Mouse (Mus musculus) limb, embryonic 15.5 days (tissue): ENCODE measurements around the gene Ptrhd1. TPM values are rescaled to one million over a fixed set of nuclear protein-coding genes. Genes with fewer than 3 reads are reported as not detected.
A peak's percentile ranks its signal among the peaks of the same experiment; 100 is the strongest.

ENCODE experiments used
- ATAC-seq: fragments of 200-750 bp; cut with Nextera tagmentation; 2 replicates; pipeline ENCODE4 v1.8.0; 2017; ENCODE audit warnings: low read depth, moderate TSS enrichment; ENCODE audit not compliant: insufficient number of reproducible peaks, low FRiP score, low TSS enrichment
- H3K27ac ChIP-seq: fragments of 300-500 bp; sonication (generic); 2 replicates; pipeline ENCODE4 v1.5.1; 2015; ENCODE audit warnings: moderate library complexity, mild to moderate bottlenecking, inconsistent platforms
- H3K27me3 ChIP-seq: fragments of 300-500 bp; sonication (generic); 2 replicates; pipeline ENCODE4 v1.6.1; 2015; ENCODE audit warnings: inconsistent platforms
- H3K36me3 ChIP-seq: fragments of 300-500 bp; sonication (generic); 2 replicates; pipeline ENCODE4 v1.6.1; 2015; ENCODE audit warnings: inconsistent platforms
- H3K4me1 ChIP-seq: fragments of 300-500 bp; sonication (generic); 2 replicates; pipeline ENCODE4 v1.6.1; 2015; ENCODE audit warnings: inconsistent platforms
- H3K4me2 ChIP-seq: fragments of 300-500 bp; sonication (generic); 2 replicates; pipeline ENCODE4 v1.6.1; 2015; ENCODE audit warnings: mild to moderate bottlenecking, inconsistent platforms
- H3K4me3 ChIP-seq: fragments of 300-500 bp; sonication (generic); 2 replicates; pipeline ENCODE4 v1.5.1; 2015; ENCODE audit warnings: mild to moderate bottlenecking, inconsistent platforms
- H3K9ac ChIP-seq: fragments of 300-500 bp; sonication (generic); 2 replicates; pipeline ENCODE4 v1.6.1; 2015; ENCODE audit warnings: inconsistent platforms
- H3K9me3 ChIP-seq: fragments of 300-500 bp; sonication (generic); 2 replicates; pipeline ENCODE4 v1.6.1; 2016; ENCODE audit warnings: inconsistent platforms
- WGBS: fragments of 180-500 bp; shearing (Covaris S2); methylation state at CpG from one replicate; pipeline ENCODE4 v1.1.7; 2015; 5-methylcytosine and 5-hydroxymethylcytosine counted together
- polyA plus RNA-seq: library from polyadenylated mRNA; unstranded; fragments of >200 nt; fragmentation: Nextera tagmentation; extraction: Ambion mirVana; gene quantifications from 2 replicates; pipeline ENCODE4 v1.2.1, GENCODE M21; 2015

Ptrhd1 gene
- 4.5 TPM in 2 replicates for polyA plus RNA-seq

DNA sequence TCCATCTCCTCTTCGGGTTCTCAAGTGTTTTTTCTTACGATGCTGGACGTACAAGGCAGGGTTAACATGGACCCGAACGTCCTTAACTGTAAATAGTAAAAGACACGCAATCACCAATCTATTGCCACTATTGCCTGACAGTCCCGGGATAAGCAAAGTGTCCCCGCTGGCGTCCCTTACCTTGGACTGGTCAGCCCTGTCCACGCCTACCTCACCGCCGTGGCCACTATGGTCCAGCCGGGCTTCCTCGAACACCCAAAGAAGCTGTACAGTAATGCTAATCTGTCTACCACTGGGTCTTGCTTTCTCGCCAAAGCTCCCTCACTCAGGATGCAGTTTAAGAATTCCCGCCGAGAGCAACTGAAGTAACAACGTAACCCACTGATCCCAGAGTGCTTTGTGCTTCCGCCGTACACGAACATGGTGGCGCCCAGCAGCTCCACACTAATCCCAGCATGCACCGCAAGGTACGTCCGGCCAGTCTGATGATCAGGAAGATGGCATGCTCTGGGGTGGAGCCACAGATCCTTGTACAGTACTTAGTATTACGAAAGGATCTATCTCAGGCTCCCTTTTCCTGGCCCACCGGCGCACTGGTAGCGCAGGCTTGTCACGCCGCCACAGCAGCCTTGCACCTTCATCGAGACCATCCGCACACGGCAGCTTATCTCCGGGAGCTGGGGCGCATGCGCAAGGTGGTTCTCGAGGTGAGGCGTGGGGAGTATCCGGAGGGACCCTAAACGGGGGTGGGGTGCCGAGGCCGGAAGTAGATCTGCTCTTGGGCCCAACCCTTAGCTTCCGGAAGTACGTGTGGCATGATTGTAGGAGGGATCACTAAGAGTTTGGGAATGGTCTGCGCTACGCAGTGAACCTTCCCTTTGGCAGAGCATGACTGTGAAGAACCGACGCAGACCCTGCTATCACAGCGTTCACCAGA, at the start of gene Ptrhd1, which contains the start of gene Cenpo:
Gene Ptrhd1, plus strand, starts transcription at position 456 of the 937 bp plus-strand sequence.
Gene Cenpo, minus strand, starts transcription at position 723 of the 937 bp plus-strand sequence.
- Histone ChIP-seq H3K4me3 (peak within 1 kb of the TSS; percentile 76), H3K27ac (peak within 1 kb of the TSS; percentile 98), H3K4me2 (peak within 1 kb of the TSS; percentile 64), H3K9me3 (no peaks in the 10 kb centered on the region), H3K4me1 (peaks cover 12% of the 10 kb centered on the region), H3K9ac (peak within 1 kb of the TSS; percentile 66), H3K36me3 (peaks cover 38% of the 10 kb centered on the region), H3K27me3 (no peaks in the 10 kb centered on the region)
- 0% methylated on average over 50 of the region's 50 CpGs for WGBS
- ATAC-seq: peak; percentile 97

DNA sequence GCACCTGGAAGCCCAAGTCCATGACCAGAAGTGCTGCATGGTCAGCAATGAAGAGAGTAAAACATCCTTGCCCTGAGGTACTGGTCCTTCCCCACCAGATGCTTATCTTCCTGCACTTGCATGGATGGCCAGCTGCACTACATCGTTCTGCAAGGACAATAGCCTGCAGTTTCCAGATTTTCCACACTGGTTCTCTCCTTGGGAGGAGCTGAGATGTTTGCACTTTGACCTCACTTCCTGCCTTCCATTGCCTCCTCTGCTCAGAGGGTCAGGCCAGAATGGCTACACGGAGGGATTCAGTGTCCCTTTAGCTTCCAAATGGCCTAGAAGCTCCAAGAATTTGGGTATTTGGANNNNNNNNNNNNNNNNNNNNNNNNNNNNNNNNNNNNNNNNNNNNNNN, 49.2 kb upstream of the Ptrhd1 start:
- 65% methylated on average over 2 of the region's 2 CpGs for WGBS

DNA sequence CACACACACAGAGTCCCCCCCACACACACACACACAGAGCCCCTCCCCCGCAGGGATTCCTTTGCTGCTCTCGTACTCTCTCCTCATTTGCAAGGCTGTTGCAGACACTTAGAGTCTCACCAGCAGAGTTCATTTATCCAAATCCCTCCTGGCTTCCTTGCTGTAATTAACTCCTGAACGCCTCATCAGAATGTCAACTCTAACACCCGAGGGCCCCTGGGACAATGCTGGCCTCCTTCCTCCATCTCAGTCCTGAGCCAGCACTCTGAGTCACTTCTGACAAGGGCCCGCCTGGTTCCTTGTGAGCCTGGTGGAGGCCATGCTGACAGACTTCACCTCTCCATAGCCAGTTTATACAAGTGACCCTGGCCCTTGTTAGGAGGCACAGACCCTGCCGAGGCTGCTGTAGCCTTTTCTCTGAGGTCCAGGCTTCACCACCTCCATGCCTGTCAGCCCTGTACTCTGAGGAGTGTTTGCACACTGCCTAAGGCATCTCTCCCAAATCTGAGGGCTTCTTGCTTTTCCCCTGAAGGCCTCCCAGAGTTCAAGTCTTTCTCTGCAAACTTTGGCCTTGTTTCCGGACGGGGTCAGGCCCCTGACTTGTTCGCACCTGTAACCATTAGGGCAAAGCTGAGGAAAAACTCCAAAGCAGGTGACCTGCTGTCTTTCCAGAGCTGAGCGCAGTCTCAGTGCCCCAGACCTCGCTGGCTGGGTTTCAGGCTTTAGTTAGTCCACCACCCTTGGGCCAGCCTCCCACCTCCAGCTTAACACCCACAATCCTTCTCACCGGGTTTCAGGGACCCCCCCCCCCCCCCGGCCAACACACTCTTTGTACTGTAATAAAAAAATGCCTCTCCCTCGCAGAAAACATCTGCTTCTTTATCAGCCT, 45.4 kb upstream of the Ptrhd1 start:
- Histone ChIP-seq H3K9me3 (no peaks in the 10 kb centered on the region), H3K4me3 (no peak overlapping the region), H3K4me1 (peaks cover 24% of the 10 kb centered on the region), H3K27ac (peak overlapping the region; percentile 35; the same call in 1 of the 2 replicates), H3K4me2 (no peak overlapping the region), H3K9ac (no peak overlapping the region), H3K27me3 (no peaks in the 10 kb centered on the region), H3K36me3 (no peaks in the 10 kb centered on the region; the same call in 1 of the 2 replicates)
- 23% methylated on average over 14 of the region's 14 CpGs for WGBS
- 0 out of 2 replicates have a peak, but pooled peaks have one; percentile 35 for ATAC-seq

More for the DNA sequence above, 49.2 kb upstream of the Ptrhd1 start:
- no peaks in the 10 kb centered on the region for H3K9me3 ChIP-seq
- no peaks in the 10 kb centered on the region for H3K27me3 ChIP-seq
- no peak overlapping the region for H3K27ac ChIP-seq
- H3K36me3 ChIP-seq: peaks cover 4% of the 10 kb centered on the region; the same call in 1 of the 2 replicates
- H3K4me2 ChIP-seq: no peak overlapping the region
- H3K4me3 ChIP-seq: no peak overlapping the region
- no peak overlapping the region for H3K9ac ChIP-seq
- no peak for ATAC-seq
- peaks cover 6% of the 10 kb centered on the region for H3K4me1 ChIP-seq

DNA sequence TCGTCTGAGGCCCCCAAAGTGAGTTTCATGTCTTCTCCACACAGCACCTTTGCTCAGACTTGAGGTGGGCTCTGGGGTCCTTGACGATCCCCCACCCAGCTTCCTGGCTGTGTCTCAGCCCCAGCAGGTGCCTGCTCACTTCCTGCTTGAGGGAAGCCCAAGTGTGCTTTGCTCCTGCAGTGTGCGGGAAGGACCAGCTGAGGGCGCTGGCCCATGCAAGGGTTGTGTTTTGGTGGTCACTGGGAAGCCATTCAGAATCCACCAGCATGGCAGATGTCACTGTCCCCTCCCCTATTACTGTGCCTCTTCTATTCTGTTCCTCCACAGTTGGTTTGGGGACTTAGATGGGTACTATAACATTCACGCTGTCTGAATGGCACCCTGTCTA, 44.8 kb upstream of the Ptrhd1 start:
- no peaks in the 10 kb centered on the region for H3K27me3 ChIP-seq
- H3K4me2 ChIP-seq: no peak overlapping the region
- no peak overlapping the region for H3K27ac ChIP-seq
- no peak for ATAC-seq
- H3K36me3 ChIP-seq: no peaks in the 10 kb centered on the region; the same call in 1 of the 2 replicates
- H3K4me1 ChIP-seq: peaks cover 28% of the 10 kb centered on the region
- no peak overlapping the region for H3K9ac ChIP-seq
- WGBS: 45% methylated on average over 5 of the region's 5 CpGs
- no peaks in the 10 kb centered on the region for H3K9me3 ChIP-seq
- H3K4me3 ChIP-seq: no peak overlapping the region

DNA sequence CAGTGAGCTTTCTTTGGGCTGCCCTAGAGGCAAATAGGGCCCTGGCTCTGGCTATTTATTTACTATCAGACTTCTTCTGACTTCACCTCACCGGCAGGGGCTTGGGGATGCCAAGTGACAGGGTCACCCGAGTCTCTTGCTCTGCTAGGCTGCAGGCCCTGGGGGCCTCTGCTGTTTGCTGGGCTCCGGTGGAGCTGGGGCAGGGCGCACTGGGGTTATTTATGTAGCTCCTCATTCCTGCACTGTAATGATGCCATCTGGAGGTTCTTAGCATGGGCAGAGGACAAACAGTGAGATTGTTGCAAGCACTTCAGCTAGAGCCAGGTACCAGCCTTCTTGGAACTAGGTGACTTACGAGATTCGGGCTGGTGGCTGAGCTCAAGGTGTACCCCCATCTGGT, 41.3 kb upstream of the Ptrhd1 start:
- Histone ChIP-seq H3K27me3 (no peaks in the 10 kb centered on the region), H3K9ac (no peak overlapping the region), H3K4me1 (peaks cover 28% of the 10 kb centered on the region), H3K36me3 (peaks cover 11% of the 10 kb centered on the region), H3K4me2 (no peak overlapping the region), H3K9me3 (no peaks in the 10 kb centered on the region), H3K27ac (no peak overlapping the region), H3K4me3 (no peak overlapping the region)
- WGBS: 41% methylated on average over 6 of the region's 6 CpGs
- ATAC-seq: no peak

DNA sequence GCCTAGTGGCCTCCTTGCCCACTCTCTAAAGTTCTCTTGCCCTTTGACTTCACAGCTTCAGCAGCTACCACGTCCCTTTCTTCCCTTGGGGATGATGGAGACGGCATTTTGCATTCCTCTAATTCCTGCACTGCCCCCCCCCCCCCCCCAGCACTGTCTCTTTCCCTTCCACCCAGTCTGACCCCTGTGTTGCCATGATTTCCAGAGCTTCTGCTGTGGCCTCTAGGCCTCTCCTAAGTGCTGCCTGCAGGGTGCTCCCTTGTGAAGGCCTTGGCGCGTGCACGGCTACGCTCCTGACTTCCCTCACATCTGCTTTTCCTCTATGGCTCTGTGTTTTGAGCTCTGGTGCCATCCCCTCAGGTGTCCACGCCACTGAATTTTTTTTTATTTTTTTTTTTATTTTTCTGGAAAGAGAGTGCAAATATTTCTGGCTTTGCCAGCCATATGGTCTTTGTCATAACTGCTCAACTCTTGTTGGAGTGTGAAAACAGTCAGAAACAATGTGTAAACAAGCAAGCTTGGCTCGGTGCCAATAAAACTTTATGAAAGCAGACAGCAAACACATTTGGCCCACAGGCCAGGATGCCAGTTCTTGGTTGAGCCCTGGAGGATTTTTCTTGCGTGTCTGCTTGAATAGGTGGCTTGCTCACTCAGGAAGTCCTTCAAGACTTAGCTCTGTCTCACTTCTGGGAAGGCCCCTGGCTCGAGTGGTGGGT, 40.6 kb upstream of the Ptrhd1 start:
- no peak for ATAC-seq
- Histone ChIP-seq H3K27me3 (no peaks in the 10 kb centered on the region), H3K4me3 (no peak overlapping the region), H3K4me1 (peaks cover 26% of the 10 kb centered on the region), H3K27ac (no peak overlapping the region), H3K4me2 (no peak overlapping the region), H3K9me3 (no peaks in the 10 kb centered on the region), H3K36me3 (peaks cover 16% of the 10 kb centered on the region), H3K9ac (no peak overlapping the region)
- WGBS: 22% methylated on average over 10 of the region's 10 CpGs

DNA sequence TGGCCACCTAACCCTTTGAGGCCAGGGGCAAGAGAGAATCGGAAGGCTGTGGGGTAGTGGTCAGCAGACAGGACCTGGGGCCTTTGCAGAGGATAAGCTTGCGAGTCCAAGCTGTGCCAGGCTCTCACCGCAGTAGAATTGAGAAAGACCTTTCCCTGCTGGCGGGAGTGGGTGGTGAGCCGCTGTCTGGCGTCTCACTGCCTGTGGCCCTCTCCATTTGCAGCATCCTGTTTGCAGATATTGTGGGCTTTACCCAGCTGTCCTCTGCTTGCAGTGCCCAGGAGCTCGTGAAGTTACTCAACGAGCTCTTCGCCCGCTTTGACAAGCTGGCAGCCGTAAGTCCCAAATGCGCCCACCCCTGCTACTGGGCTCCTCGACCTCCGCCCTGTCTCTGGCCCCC, 39.2 kb upstream of the Ptrhd1 start:
- Histone ChIP-seq H3K27me3 (no peaks in the 10 kb centered on the region), H3K36me3 (peaks cover 27% of the 10 kb centered on the region), H3K27ac (no peak overlapping the region), H3K9ac (no peak overlapping the region), H3K4me2 (no peak overlapping the region), H3K9me3 (no peaks in the 10 kb centered on the region), H3K4me1 (peaks cover 22% of the 10 kb centered on the region), H3K4me3 (no peak overlapping the region)
- no peak for ATAC-seq
- 92% methylated on average over 14 of the region's 14 CpGs for WGBS

DNA sequence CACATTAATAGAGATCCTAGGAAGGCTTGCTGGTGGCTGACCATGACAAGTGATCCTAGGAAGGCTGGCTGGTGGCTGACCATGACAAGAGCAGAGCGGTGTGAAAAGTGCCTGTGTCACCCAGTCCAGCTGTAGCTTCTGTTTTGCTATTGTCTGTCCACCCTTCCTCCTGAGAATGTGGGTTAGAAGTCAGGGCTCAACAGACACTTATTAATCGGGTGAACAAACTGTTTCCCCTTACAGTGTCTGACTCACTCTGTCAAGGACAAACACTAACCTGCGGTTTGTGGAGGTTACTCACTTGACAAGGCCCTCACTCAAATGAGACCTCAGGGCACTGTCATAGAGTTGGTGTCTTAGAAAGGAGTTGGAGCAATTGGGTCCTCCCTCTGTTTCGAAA, 35.1 kb upstream of the Ptrhd1 start:
- Histone ChIP-seq H3K27ac (no peak overlapping the region), H3K9me3 (no peaks in the 10 kb centered on the region), H3K27me3 (no peaks in the 10 kb centered on the region), H3K4me1 (peaks cover under 1% of the 10 kb centered on the region), H3K4me2 (no peak overlapping the region), H3K36me3 (peaks cover 61% of the 10 kb centered on the region), H3K4me3 (no peak overlapping the region), H3K9ac (no peak overlapping the region)
- 83% methylated on average over 4 of the region's 4 CpGs for WGBS
- no peak for ATAC-seq

DNA sequence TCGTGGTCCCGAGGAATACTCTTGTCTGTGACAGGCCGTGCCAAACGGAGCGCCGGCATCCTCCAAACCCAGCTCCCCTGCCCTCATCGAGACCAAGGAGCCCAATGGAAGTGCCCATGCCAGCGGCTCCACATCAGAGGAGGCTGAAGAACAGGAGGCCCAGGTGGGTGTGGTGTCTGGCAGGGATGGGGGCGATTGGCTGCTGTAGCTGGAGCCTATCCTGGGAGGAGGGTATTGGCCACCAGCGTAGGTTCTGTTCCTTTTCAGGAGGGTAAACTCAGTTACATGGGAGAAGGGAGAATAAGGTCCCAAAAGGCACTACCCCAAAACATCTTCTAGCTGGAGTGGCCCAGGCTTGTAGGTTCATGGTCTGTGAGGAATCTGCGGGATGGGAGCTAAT, 34.6 kb upstream of the Ptrhd1 start:
- Histone ChIP-seq H3K4me2 (no peak overlapping the region), H3K27ac (no peak overlapping the region), H3K9ac (no peak overlapping the region), H3K27me3 (no peaks in the 10 kb centered on the region), H3K36me3 (peaks cover 64% of the 10 kb centered on the region), H3K4me1 (no peaks in the 10 kb centered on the region), H3K9me3 (no peaks in the 10 kb centered on the region), H3K4me3 (no peak overlapping the region)
- no peak for ATAC-seq
- 93% methylated on average over 11 of the region's 11 CpGs for WGBS

DNA sequence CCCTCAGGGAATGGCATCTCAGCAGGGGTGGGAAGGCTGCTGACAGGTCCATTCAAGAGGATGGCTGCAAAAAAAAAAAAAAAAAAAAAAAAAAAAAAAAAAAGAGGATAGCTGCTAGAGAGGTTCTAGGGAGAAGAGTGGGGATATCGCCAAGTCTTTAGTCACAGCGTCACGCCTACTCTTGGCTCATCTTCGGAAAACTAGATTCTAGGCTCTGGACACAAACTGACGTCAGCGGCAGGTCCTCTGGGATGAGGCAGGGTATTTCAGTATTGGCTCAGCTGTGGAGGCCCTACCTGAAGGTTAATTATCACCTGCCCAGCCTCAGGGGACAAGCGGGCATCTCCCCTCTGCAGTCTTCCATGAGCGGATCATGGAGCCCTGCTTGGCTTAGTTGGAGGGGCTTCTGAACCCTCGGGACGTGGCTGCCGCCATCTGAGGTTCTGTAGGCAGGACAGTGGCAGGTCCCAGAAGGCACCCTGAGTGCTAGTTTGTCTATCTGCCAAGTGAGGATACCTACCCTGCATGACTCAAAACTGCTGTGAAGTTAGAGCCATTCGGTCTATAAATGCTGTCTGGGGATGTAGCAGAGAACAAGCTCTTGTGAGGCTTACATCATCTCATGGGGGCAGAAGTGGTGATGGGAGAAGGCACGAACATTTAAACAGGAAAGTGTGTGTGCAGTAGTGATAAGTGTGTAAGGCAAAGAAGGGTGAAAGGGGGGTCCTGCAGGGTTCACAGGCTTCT, 32.2 kb upstream of the Ptrhd1 start:
- H3K27ac ChIP-seq: no peak overlapping the region
- H3K27me3 ChIP-seq: no peaks in the 10 kb centered on the region
- no peak overlapping the region for H3K9ac ChIP-seq
- no peaks in the 10 kb centered on the region for H3K4me1 ChIP-seq
- H3K4me2 ChIP-seq: no peak overlapping the region
- H3K9me3 ChIP-seq: no peaks in the 10 kb centered on the region
- peaks cover 75% of the 10 kb centered on the region for H3K36me3 ChIP-seq
- no peak overlapping the region for H3K4me3 ChIP-seq
- no peak for ATAC-seq
- WGBS: 84% methylated on average over 13 of the region's 13 CpGs

DNA sequence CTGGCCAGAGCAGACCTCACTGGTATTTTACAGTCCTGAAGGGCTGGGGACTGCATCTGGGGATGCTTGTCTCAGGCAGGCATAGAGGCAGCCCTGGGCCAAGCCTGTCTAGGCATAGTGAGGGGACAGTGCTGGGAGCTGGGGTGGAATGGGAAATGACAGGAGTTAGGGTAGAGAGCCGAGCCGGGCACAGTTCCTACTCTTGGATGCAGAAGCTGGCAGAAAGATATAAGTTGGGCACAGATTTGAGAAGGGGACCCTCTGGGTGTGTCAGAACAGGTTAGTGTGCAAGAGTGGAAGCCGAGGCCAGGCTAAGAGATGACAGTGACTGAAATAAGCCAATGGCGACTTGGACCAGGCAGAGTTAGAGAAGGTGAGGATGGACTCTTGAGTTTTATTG, 31.6 kb upstream of the Ptrhd1 start:
- Histone ChIP-seq H3K27me3 (no peaks in the 10 kb centered on the region), H3K9ac (no peak overlapping the region), H3K36me3 (peaks cover 80% of the 10 kb centered on the region), H3K4me3 (no peak overlapping the region), H3K4me1 (no peaks in the 10 kb centered on the region), H3K4me2 (no peak overlapping the region), H3K27ac (no peak overlapping the region), H3K9me3 (no peaks in the 10 kb centered on the region)
- ATAC-seq: no peak
- WGBS: 89% methylated on average over 4 of the region's 4 CpGs
